Mouse (Mus musculus) heart, embryonic 12.5 days (tissue): ENCODE measurements around the gene Fam89a. TPM values are rescaled to one million over a fixed set of nuclear protein-coding genes. Genes with fewer than 3 reads are reported as not detected.

ENCODE experiments used
- ATAC-seq: fragments of 200-750 bp; cut with Nextera tagmentation; 2 replicates; pipeline ENCODE4 v1.8.0; 2017; ENCODE audit warnings: moderate TSS enrichment, moderate library complexity; ENCODE audit not compliant: insufficient number of reproducible peaks, low FRiP score
- H3K27ac ChIP-seq: fragments of 300-500 bp; sonication (generic); 2 replicates; pipeline ENCODE4 v1.5.1; 2016; ENCODE audit warnings: mild to moderate bottlenecking, moderate library complexity; ENCODE audit not compliant: poor library complexity, severe bottlenecking
- H3K27me3 ChIP-seq: fragments of 300-500 bp; sonication (generic); replicated peaks from 2 replicates; pipeline ENCODE4 v1.6.1; 2016; ENCODE audit warnings: mild to moderate bottlenecking, moderate library complexity
- H3K36me3 ChIP-seq: fragments of 300-500 bp; sonication (generic); 2 replicates; pipeline ENCODE4 v1.6.1; 2016; ENCODE audit warnings: mild to moderate bottlenecking, moderate library complexity
- H3K4me1 ChIP-seq: fragments of 300-500 bp; sonication (generic); replicated peaks from 2 replicates; pipeline ENCODE4 v1.6.1; 2016; ENCODE audit warnings: mild to moderate bottlenecking
- H3K4me2 ChIP-seq: fragments of 300-500 bp; sonication (generic); 2 replicates; pipeline ENCODE4 v1.6.1; 2016; ENCODE audit warnings: mild to moderate bottlenecking, moderate library complexity
- H3K4me3 ChIP-seq: fragments of 300-500 bp; sonication (generic); 2 replicates; pipeline ENCODE4 v1.5.1; 2016; ENCODE audit warnings: mild to moderate bottlenecking
- H3K9ac ChIP-seq: fragments of 300-500 bp; sonication (generic); 2 replicates; pipeline ENCODE4 v1.6.1; 2016; ENCODE audit warnings: mild to moderate bottlenecking, moderate library complexity
- H3K9me3 ChIP-seq: fragments of 300-500 bp; sonication (generic); replicated peaks from 2 replicates; pipeline ENCODE4 v1.6.1; 2016; ENCODE audit warnings: mild to moderate bottlenecking, moderate library complexity
- WGBS: fragments of 180-500 bp; shearing (Covaris S2); methylation state at CpG from one replicate; pipeline ENCODE4 v1.1.7; 2016; 5-methylcytosine and 5-hydroxymethylcytosine counted together
- polyA plus RNA-seq: library from polyadenylated mRNA; unstranded; fragments of >200 nt; fragmentation: Nextera tagmentation; extraction: Ambion mirVana; gene quantifications from 2 replicates; pipeline ENCODE4 v1.2.1, GENCODE M21; 2016

The Fam89a gene
- polyA plus RNA-seq: 2.6 and 2.8 TPM in 2 replicates

DNA sequence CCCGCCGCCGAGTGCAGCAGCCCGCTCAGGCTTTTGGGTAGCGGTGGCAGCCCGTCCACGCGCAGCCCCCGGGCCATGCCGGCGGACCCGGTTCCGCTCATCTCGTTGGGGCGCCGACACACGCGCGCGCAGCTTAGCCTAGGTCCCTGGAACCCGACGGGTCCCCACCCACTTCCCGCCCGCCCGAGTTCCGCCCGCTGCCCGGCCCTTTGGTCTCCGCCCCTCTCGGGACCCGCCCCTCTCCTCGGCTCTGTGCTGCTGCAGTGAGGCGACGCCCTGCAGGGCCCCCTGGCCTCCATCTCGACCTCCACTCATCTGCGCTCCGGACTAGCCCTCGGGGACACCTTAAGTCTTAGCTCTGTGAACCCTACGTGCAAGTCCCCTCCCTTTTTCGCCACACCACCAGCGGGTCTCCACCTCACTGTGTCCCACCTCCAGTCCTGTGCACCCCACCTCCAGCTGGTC is at the start of gene Fam89a:
TSS of gene Fam89a (minus strand) at position 124 of the 465 bp plus-strand sequence.
- peak within 1 kb of the TSS; percentile 90 for H3K4me2 ChIP-seq
- ATAC-seq: peak; percentile 73
- H3K4me3 ChIP-seq: peak within 1 kb of the TSS; percentile 60
- WGBS: under 1% methylated on average over 38 of the region's 41 CpGs
- H3K36me3 ChIP-seq: no peaks in the 10 kb centered on the region
- peaks cover 31% of the 10 kb centered on the region for H3K4me1 ChIP-seq
- peaks cover 42% of the 10 kb centered on the region for H3K27me3 ChIP-seq
- H3K9ac ChIP-seq: peak within 1 kb of the TSS; percentile 68
- H3K27ac ChIP-seq: no peak within 1 kb of the TSS
- no peaks in the 10 kb centered on the region for H3K9me3 ChIP-seq

DNA sequence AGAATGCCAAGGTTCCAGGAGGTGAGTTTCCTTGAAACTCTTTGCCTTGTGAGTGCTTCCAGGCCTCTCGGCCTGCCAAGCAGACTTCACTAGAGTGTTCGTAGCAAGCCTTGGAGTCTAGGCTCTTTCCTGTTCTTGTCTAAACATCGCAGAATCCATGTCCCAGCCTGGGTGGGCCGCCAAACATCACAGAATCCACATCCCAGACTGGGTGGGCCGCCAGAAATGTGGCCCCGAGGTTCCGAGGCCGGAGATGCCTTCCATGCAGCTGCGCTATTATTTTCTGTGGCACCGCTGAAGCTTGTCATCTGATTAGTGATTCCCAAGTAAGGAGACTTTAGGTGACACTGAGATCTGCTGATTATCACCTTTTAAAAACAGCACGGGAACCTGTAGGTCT is 48.9 kb upstream of the Fam89a start:
- H3K9ac ChIP-seq: no peak overlapping the region
- H3K9me3 ChIP-seq: no peaks in the 10 kb centered on the region
- WGBS: 20% methylated on average over 11 of the region's 11 CpGs
- H3K27ac ChIP-seq: no peak overlapping the region
- no peaks in the 10 kb centered on the region for H3K4me1 ChIP-seq
- H3K4me3 ChIP-seq: no peak overlapping the region
- no peak for ATAC-seq
- no peaks in the 10 kb centered on the region for H3K36me3 ChIP-seq
- peaks cover 52% of the 10 kb centered on the region for H3K27me3 ChIP-seq
- H3K4me2 ChIP-seq: no peak overlapping the region

DNA sequence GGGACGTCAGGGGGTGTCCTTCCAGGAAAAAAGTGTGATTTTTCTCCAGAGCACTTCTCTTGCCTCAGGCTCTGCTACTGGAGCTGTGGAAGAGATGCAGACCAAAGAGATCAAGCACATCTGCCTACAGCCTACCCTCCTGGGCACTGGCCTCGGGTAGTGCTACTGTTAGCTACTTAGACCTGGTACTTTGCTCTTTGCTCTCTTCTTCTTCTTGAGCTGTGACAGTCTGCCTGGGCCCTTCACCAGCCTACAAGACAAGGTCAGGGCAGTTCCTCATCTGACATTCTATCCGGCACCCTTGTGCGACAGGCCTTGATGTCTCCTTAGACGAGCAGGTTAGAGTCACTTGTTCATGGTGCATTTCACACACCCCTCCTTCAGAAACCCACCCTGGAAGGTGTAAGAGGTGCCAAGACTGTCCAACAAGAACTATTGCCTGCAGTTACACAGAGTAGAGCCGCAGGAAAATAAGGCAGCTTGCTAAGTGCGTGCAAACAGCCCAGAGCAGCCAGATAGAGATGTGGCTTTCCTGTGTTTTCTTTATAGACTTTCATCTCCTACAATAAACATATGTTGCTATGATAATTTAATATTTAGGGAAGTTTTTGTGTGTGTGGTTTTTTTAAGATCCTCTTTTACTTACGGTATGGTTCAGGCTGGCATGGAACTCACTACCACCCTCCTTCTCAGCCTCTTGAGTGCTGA is 44.3 kb upstream of the Fam89a start:
- Histone ChIP-seq H3K9ac (no peak overlapping the region), H3K4me1 (peaks cover 28% of the 10 kb centered on the region), H3K9me3 (no peaks in the 10 kb centered on the region), H3K4me3 (no peak overlapping the region), H3K27me3 (peaks cover 63% of the 10 kb centered on the region), H3K27ac (no peak overlapping the region), H3K36me3 (no peaks in the 10 kb centered on the region), H3K4me2 (no peak overlapping the region)
- no peak for ATAC-seq
- 68% methylated on average over 8 of the region's 8 CpGs for WGBS

DNA sequence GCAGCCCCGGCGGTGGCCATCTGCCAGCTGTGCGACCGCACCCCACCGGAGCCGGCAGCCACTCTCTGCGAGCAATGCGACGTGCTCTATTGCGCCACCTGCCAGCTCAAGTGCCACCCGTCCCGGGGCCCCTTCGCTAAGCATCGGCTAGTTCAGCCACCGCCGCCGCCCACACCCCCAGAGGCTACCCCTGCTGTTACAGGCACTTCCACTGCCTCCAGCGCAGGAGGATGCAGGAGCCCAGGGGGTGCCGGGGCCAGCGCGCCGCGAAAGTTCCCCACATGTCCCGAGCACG is 42.8 kb upstream of the Fam89a start:
- WGBS: 0% methylated on average over 25 of the region's 25 CpGs
- Histone ChIP-seq H3K27ac (no peak overlapping the region), H3K4me3 (peak overlapping the region; percentile 78), H3K4me1 (peaks cover 28% of the 10 kb centered on the region), H3K27me3 (peaks cover 65% of the 10 kb centered on the region), H3K4me2 (peak overlapping the region; percentile 100), H3K9me3 (no peaks in the 10 kb centered on the region), H3K36me3 (no peaks in the 10 kb centered on the region), H3K9ac (peak overlapping the region; percentile 26; the same call in 1 of the 2 replicates)
- no peak for ATAC-seq

DNA sequence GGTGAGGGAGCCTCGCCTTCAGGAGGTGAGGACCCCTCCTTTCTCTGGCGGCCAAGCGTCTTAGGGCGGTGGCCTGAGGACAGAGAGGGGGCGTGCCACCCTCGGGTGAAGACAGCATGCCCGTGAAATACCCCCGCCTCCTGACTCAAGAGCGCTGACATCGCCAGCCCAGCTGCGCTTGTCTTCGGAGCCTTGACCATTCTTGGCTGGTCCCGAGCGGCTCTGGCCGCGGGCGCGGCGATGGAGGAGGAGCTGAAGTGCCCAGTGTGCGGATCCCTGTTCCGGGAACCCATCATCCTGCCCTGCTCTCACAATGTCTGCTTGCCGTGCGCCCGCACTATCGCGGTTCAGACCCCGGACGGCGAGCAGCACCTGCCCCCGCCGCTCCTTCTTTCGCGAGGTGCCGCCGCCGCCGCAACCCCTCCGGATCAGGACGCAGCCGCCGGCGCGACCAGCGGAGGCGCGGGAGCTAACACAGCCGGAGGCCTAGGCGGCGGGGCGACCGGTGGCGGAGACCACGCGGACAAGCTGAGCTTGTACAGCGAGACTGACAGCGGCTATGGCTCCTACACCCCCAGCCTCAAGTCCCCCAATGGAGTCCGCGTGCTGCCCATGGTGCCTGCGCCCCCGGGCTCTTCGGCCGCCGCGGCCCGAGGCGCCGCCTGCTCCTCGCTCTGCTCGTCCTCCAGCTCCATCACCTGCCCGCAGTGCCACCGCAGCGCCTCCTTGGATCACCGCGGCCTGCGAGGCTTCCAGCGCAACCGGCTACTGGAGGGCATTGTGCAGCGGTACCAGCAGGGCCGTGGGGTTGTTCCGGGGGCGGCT is 42.2 kb upstream of the Fam89a start:
- 1% methylated on average over 80 of the region's 81 CpGs for WGBS
- peak; percentile 41 for ATAC-seq
- peak overlapping the region; percentile 100 for H3K4me2 ChIP-seq
- H3K9me3 ChIP-seq: no peaks in the 10 kb centered on the region
- H3K4me1 ChIP-seq: peaks cover 32% of the 10 kb centered on the region
- peak overlapping the region; percentile 78 for H3K4me3 ChIP-seq
- peak overlapping the region; percentile 26; the same call in 1 of the 2 replicates for H3K9ac ChIP-seq
- H3K27me3 ChIP-seq: peaks cover 60% of the 10 kb centered on the region
- H3K27ac ChIP-seq: no peak overlapping the region
- H3K36me3 ChIP-seq: no peaks in the 10 kb centered on the region

DNA sequence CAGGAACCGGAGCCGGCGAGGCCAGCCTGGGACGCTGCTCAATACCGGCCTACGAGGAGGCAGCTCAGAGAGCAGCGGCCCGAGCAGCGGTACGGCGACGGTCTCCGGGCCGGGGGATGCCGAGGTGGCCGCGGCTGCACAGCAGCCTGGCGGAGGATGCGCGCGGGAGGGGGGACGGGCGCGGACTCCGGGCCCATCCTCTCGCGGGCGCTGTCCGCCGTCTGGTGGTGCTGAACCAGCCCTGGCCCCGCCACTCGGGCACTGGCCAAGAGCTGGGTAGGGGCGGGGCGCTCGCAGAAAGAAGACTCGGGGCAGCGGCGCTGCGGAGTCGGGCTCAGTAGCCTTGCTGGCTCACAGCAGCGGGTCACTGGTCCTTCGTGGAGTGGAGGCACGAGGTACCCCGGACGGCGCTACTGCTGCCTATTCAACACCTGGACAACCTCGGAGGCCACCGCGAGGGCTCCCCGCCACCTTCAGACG is 41.6 kb upstream of the Fam89a start:
- Histone ChIP-seq H3K4me3 (peak overlapping the region; percentile 78), H3K27ac (peak overlapping the region; percentile 42; the same call in 1 of the 2 replicates), H3K4me1 (peaks cover 36% of the 10 kb centered on the region), H3K36me3 (no peaks in the 10 kb centered on the region), H3K9me3 (no peaks in the 10 kb centered on the region), H3K27me3 (peaks cover 53% of the 10 kb centered on the region), H3K4me2 (peak overlapping the region; percentile 100), H3K9ac (peak overlapping the region; percentile 64)
- peak; percentile 85 for ATAC-seq
- WGBS: under 1% methylated on average over 51 of the region's 51 CpGs

DNA sequence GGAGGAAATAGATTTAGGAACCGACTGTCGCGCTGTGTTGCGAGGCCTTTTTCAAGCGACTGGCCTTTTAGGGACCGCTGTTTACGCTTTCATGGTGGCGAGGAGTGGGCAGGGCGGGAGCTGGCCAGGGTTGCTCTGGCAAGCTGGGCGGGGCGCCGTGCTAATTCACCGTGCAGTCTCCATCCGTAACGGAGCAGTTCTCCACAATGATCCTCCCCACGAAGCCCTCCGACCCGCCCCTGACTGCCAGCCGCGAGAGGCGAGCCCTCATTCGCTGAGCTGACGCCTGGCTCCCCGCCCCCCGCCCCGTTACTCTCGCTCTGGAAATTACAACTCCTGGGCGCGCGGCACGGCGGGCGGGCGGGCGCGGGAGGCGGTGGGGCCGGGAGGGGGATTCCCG is 41.1 kb upstream of the Fam89a start, which contains the start of gene Trim67:
TSS of gene Trim67 (plus strand) at position 385 of the 400 bp plus-strand sequence.
- peak; percentile 70; the same call in 1 of the 2 replicates for ATAC-seq
- no peaks in the 10 kb centered on the region for H3K9me3 ChIP-seq
- H3K9ac ChIP-seq: peak within 1 kb of the TSS; percentile 70
- no peaks in the 10 kb centered on the region for H3K36me3 ChIP-seq
- peak within 1 kb of the TSS; percentile 100 for H3K4me2 ChIP-seq
- H3K4me1 ChIP-seq: peaks cover 36% of the 10 kb centered on the region
- H3K27me3 ChIP-seq: peaks cover 50% of the 10 kb centered on the region
- peak within 1 kb of the TSS; percentile 78 for H3K4me3 ChIP-seq
- peak within 1 kb of the TSS; percentile 42; the same call in 1 of the 2 replicates for H3K27ac ChIP-seq
- under 1% methylated on average over 38 of the region's 39 CpGs for WGBS

DNA sequence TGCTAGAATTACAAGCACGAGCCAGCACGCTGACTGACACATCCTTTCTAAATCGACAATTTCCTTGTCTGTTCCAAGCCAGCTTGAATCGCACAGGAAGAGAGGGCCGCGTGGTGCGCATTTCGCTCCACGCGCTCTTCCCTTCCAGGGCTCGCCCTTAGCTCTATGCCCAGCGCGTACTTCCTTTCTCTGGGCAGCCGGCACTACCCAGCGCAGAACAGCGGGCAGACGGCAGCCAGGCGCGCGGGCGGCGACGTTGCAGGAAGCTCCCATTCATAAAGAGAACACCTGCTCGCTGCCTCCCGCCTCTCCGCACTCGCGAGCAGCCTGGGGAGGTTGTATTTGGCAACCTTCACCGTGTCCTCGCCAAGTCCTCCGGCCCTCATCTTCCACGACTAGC is 40.6 kb upstream of the Fam89a start:
- under 1% methylated on average over 32 of the region's 32 CpGs for whole genome bisulfite sequencing
- no peaks in the 10 kb centered on the region for H3K9me3 ChIP-seq
- H3K9ac ChIP-seq: peak overlapping the region; percentile 70
- H3K27me3 ChIP-seq: peaks cover 45% of the 10 kb centered on the region
- H3K36me3 ChIP-seq: no peaks in the 10 kb centered on the region
- H3K4me3 ChIP-seq: peak overlapping the region; percentile 78
- ATAC-seq: no peak
- peaks cover 36% of the 10 kb centered on the region for H3K4me1 ChIP-seq
- 0 out of 2 replicates have a peak overlapping the region, but pooled peaks have one; percentile 37 for H3K27ac ChIP-seq
- peak overlapping the region; percentile 100 for H3K4me2 ChIP-seq

DNA sequence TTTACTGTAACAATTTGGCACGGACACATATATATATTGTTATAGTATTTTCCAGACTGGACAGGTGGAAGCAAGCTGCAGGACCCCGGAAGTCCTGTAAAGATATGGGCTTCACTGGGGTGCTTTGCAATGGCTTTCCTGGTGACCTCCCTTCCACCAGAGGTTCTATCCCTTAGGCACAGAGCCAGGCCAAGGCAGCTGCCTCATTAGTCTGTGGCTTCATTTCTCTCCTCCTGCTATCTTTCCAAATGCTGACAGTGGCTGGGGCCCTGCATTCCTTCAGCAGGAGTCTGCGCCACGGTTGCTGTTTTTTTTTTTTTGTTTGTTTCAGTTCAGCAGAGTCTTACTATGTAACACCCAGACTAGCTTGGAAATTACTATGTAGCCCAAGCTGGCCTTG is 40.1 kb upstream of the Fam89a start:
- Histone ChIP-seq H3K36me3 (no peaks in the 10 kb centered on the region), H3K4me1 (peaks cover 36% of the 10 kb centered on the region), H3K27ac (no peak overlapping the region), H3K9me3 (no peaks in the 10 kb centered on the region), H3K27me3 (peaks cover 41% of the 10 kb centered on the region), H3K4me3 (peak overlapping the region; percentile 78), H3K4me2 (peak overlapping the region; percentile 100), H3K9ac (peak overlapping the region; percentile 70)
- no peak for ATAC-seq
- 34% methylated on average over 4 of the region's 4 CpGs for WGBS

DNA sequence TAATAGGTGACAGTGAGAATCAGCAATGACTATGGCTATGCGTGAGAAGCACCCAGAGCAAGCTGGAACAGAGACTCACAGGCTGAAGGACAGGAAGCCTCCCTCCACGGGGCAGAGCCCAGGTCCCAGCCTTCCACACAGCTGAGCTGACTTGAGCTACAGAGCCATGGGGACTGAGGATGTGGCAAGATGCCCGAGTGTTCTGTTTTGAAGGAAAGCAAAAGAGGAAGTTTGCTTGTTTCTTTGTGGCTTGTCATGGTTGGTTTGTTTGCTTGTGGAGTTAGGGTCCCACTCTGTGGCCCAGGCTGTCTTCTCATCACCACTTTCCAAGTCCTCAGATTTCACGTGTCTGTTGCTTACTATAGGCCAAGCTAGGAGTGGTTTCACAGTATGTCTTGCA is 39.0 kb upstream of the Fam89a start:
- no peak overlapping the region for H3K4me3 ChIP-seq
- no peak overlapping the region for H3K27ac ChIP-seq
- 72% methylated on average over 4 of the region's 4 CpGs for WGBS
- no peak overlapping the region for H3K9ac ChIP-seq
- no peak overlapping the region for H3K4me2 ChIP-seq
- no peak for ATAC-seq
- H3K27me3 ChIP-seq: peaks cover 30% of the 10 kb centered on the region
- no peaks in the 10 kb centered on the region for H3K36me3 ChIP-seq
- H3K4me1 ChIP-seq: peaks cover 44% of the 10 kb centered on the region
- no peaks in the 10 kb centered on the region for H3K9me3 ChIP-seq

DNA sequence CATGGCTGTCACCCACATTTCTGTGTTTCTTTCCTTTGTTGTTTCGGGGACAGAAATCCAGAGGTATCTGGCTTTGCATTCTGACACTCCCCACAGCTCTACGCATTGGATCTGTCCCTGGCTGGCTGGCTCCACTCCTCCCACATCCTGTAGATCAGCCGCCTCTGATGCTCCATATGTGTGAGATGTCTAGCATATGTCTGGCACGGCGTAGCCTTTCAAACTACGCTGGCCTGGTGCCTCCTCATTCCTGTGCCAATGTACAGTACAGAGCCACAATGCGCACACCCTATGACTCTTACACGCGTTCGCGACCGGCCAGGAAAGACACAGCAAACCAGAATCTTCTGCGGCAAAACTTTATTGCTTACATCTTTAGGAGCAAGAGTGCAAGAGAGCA is 33.0 kb upstream of the Fam89a start:
- no peak overlapping the region for H3K4me2 ChIP-seq
- H3K9ac ChIP-seq: no peak overlapping the region
- H3K9me3 ChIP-seq: no peaks in the 10 kb centered on the region
- H3K27ac ChIP-seq: no peak overlapping the region
- H3K27me3 ChIP-seq: no peaks in the 10 kb centered on the region
- 86% methylated on average over 13 of the region's 13 CpGs for WGBS
- peaks cover 37% of the 10 kb centered on the region for H3K4me1 ChIP-seq
- no peak overlapping the region for H3K4me3 ChIP-seq
- ATAC-seq: no peak
- H3K36me3 ChIP-seq: no peaks in the 10 kb centered on the region
